Mouse (Mus musculus): ENCODE results near the gene Fhdc1. TPM values are rescaled to one million over a fixed set of nuclear protein-coding genes. Genes with fewer than 3 reads are reported as not detected.

The Fhdc1 gene
- polyA plus RNA-seq, 1 experiment: 0.46 TPM

DNA sequence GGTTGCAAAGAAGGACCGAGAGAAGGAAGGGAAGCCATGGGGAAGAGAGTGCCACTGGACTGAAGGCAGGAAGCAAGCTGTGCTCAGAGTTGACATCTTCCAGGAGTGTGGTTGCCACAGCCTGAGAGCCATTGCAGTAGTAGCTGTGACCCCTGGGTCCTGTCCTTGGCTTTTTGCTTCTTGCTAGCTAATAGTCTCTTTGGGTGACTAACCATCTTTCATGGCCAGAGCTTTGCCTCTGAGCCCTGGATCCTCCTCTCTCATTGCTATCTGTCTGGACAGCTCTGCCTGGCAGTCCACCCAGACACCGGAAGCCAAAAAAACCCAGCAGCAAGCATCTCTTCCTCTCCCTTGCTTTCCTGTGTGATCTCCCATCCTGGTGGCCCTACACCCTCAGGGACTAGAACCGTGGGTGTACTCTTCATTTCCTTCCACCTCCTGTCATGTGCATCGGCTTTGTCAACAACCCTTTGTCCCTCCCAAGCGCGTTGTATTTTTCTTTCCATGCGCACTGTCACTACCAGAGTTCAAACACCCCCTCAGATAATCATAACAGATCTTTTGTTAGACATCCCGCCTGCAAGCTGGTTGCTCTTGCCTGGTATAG is 85.3 kb downstream of the Fhdc1 start:
- TF ChIP-seq POLR2A (IDR thresholded peaks at IDR 0.05; ENCODE audit: borderline replicate concordance, low read depth, low read length) (no peak), CTCF (IDR thresholded peaks at IDR 0.05; ENCODE audit: low read depth, low read length) (no peak)
- H3K4me1 ChIP-seq (ENCODE audit: control insufficient read depth, insufficient read depth, low read length): peaks cover 4% of the 10 kb centered on the region; the same call in 1 of the 2 replicates
- no peak overlapping the region for H3K27ac ChIP-seq (ENCODE audit: insufficient read depth, low read depth, low read length)
- no peak overlapping the region for H3K4me3 ChIP-seq (ENCODE audit: insufficient read depth, low read length)

Other genes starting within 250 kb of the Fhdc1 start
- gene Trim2, start 173.6 kb downstream of the Fhdc1 start, polyA plus RNA-seq (2012; ENCODE audit: insufficient read depth, insufficient read length, missing spikeins): 2.0 and 2.1 TPM in 2 replicates
- 38.8 and 48.7 TPM in 2 replicates for gene Arfip1, start 102.2 kb upstream of the Fhdc1 start, polyA plus RNA-seq (2012; ENCODE audit: insufficient read depth, insufficient read length, missing spikeins)
- not detected in 2 replicates for gene Tigd4, start 113.1 kb upstream of the Fhdc1 start, polyA plus RNA-seq (2012; ENCODE audit: insufficient read depth, insufficient read length, missing spikeins)
- 5.4 and 5.9 TPM in 2 replicates for gene Tmem154, start 185.8 kb upstream of the Fhdc1 start, polyA plus RNA-seq (2012; ENCODE audit: insufficient read depth, insufficient read length, missing spikeins)

All from bone marrow macrophage, adult 2 months (primary cell).